Mouse (Mus musculus) liver (tissue): ENCODE data around the gene Dlgap4.

ENCODE experiments used
- DNase-seq: peaks from one replicate; pipeline ENCODE4 v3.0.0-alpha.2; 2020; ENCODE audit warnings: mixed read lengths

Gene Dlgap4

GRCm38 (mm10) chr2:156620874-156621273 is 7.4 kb downstream of the Dlgap4 start:
- no peak for DNase-seq

GRCm38 (mm10) chr2:156621449-156621848 is 7.9 kb downstream of the Dlgap4 start:
- no peak for DNase-seq

GRCm38 (mm10) chr2:156622192-156622591 is 8.7 kb downstream of the Dlgap4 start:
- no peak for DNase-seq

GRCm38 (mm10) chr2:156623246-156623645 is 9.7 kb downstream of the Dlgap4 start:
- DNase-seq = no peak

- DNase-seq = no peak
Observed at GRCm38 (mm10) chr2:156625307-156625706, 11.8 kb downstream of the Dlgap4 start.

GRCm38 (mm10) chr2:156626119-156626518 is 12.6 kb downstream of the Dlgap4 start:
- no peak for DNase-seq

- no peak for DNase-seq
Observed at GRCm38 (mm10) chr2:156626544-156626943, 13.0 kb downstream of the Dlgap4 start.

GRCm38 (mm10) chr2:156627917-156628316 is 14.4 kb downstream of the Dlgap4 start:
- DNase-seq = no peak

- no peak for DNase-seq
Observed at GRCm38 (mm10) chr2:156630288-156630687, 16.8 kb downstream of the Dlgap4 start.

GRCm38 (mm10) chr2:156632721-156633120 is 19.2 kb downstream of the Dlgap4 start:
- no peak for DNase-seq

GRCm38 (mm10) chr2:156635091-156635490 is 21.6 kb downstream of the Dlgap4 start:
- no peak for DNase-seq

GRCm38 (mm10) chr2:156641141-156641540 is 27.6 kb downstream of the Dlgap4 start:
- DNase-seq = no peak

- no peak for DNase-seq
Observed at GRCm38 (mm10) chr2:156642931-156643330, 29.4 kb downstream of the Dlgap4 start.

GRCm38 (mm10) chr2:156643406-156643805 is 29.9 kb downstream of the Dlgap4 start:
- no peak for DNase-seq

GRCm38 (mm10) chr2:156645145-156645544 is 31.6 kb downstream of the Dlgap4 start:
- DNase-seq = no peak

GRCm38 (mm10) chr2:156646877-156647276 is 33.4 kb downstream of the Dlgap4 start:
- DNase-seq = no peak

- no peak for DNase-seq
Observed at GRCm38 (mm10) chr2:156648042-156648441, 34.5 kb downstream of the Dlgap4 start.

GRCm38 (mm10) chr2:156649450-156649849 is 35.9 kb downstream of the Dlgap4 start:
- DNase-seq = no peak

- no peak for DNase-seq
Observed at GRCm38 (mm10) chr2:156651019-156651418, 37.5 kb downstream of the Dlgap4 start.

- DNase-seq = peak; percentile 69
Observed at GRCm38 (mm10) chr2:156652841-156653240, 39.3 kb downstream of the Dlgap4 start.

- no peak for DNase-seq
Observed at GRCm38 (mm10) chr2:156654148-156654547, 40.6 kb downstream of the Dlgap4 start.

- no peak for DNase-seq
Observed at GRCm38 (mm10) chr2:156655626-156656025, 42.1 kb downstream of the Dlgap4 start.

GRCm38 (mm10) chr2:156657522-156657921 is 44.0 kb downstream of the Dlgap4 start:
- DNase-seq = no peak

- no peak for DNase-seq
Observed at GRCm38 (mm10) chr2:156658221-156658620, 44.7 kb downstream of the Dlgap4 start.

- DNase-seq = no peak
Observed at GRCm38 (mm10) chr2:156658751-156659150, 45.2 kb downstream of the Dlgap4 start.

GRCm38 (mm10) chr2:156659981-156660380 is 46.5 kb downstream of the Dlgap4 start:
- no peak for DNase-seq
